Mouse (Mus musculus) cerebellum, adult 11-12 months (tissue): ENCODE measurements around the gene Crybb2.

ENCODE experiments used
- DNase-seq: peaks from one replicate; pipeline ENCODE4 v3.0.0; 2022

Crybb2 gene

DNA sequence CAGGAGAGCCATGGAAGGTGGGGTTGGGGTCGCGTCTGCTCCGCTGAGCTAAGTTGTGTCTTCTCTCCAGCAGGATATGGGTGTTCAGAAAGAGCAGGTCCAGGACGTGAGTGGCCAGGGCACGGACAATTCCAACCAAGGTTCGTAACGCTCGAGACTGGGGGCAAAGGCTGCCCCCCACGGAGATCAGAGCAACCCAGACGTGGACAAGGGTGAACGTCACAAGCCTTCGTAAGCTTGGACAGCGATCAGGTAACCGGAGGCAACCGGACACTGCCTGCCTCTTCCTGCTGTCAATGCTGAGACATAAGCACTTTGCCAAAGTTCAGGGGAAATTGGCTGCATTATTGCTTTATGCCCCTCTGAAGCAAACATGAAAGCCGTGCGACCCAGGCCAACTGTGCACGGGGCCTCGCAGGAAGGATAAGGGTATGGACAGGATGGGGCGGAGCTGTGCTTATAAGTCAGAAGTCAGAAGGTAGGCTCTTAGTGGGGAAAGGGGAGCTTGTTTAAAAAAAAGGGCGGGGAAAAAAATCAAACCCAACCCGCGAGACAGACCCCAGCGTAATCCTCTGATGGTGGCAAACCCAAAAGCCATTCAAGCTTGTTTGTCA is 20.3 kb upstream of the Crybb2 start:
- no peak for DNase-seq

DNA sequence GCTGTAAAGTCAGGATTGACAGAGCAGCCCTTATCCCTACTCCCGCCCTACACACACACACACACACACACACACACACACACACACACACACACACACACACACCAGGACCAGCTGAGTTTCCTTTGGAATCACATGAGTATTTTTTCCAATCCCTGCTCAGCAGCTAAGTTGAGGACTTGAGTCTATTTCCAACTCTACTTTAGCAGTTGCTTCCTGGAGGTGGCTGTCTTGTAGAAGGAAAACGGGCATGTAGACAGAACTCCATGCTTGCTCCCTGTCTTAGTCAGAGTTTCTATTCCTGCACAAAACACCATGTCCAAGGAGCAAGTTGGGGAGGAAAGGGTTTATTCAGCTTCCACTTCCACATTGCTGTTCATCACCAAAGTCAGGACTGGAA is 17.5 kb upstream of the Crybb2 start:
- DNase-seq, result no peak

DNA sequence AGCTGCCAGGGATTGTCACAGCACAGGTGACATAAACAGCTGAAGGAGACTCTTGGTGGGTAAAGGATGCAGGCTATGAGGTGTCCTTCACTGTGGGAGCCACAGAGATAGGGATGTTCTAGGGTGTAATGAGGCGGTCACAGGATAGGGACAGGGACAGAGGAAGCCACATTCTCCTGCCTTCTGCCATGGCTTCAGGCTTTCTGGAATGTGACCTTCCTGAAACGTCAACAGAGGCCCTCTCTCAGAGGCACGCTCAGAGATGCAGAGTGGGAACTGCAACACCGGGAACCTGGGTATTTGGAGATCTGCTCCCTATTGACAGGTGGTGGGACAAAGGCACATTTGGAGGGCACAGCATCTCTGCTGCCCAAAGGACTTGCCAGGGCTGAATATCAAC is 17.1 kb upstream of the Crybb2 start:
- DNase-seq, result no peak

DNA sequence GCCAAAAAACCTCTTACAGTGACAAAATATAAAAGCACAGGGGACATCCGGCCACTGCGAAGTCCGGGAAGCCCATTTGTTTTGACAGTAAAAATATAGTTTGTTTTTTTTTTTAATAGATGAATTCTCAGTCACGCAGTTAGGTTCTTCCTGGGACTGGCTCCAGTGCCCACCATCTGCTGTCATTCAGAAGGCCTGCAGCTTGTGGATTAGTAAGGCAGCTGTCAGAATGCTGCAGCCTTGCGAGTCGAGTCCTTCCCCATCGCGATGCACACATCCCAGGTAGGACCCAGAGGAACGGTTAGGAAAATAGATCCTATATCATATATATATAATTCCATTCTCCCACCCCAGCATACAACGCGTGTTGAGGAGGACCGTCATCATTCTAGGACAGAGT is 16.5 kb upstream of the Crybb2 start:
- DNase-seq, result peak; percentile 62

DNA sequence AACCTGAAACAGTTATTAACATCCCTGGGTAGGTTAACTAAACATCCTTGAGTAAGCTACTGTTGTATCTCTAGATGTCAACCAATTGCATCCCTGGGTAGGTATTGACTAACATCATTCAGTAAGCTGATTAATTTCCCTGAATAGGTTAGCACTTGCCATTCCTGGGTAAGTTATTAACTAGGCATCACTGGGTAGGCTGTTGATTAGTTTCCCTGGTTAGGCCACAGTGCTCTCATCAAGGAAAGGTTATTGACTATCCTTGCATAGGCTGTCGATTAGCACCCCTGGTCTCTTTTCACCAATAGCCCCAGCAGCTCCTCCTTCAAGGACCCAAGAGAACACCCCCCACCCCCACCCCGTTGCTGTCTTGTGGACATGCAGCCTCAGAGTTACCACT is 16.0 kb upstream of the Crybb2 start:
- DNase-seq, result no peak

DNA sequence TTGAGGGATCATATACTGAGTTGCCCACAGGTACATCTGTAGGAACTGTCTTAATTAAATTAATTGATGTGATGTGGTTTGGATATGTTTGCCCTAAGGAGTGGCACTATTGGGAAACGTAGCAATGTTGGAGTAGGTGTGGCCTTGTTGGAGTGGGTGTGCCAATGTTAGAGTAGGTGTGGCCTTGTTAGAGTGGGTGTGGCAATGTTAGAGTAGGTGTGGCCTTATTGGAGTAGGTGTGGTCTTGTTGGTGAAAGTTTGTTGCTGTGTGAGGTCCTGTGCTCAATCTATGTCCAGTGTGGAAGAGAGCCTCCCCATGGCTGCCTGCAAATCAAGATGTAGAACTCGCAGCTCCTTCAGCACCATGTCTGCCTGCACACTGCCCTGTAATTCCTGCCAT is 14.4 kb upstream of the Crybb2 start:
- no peak for DNase-seq

DNA sequence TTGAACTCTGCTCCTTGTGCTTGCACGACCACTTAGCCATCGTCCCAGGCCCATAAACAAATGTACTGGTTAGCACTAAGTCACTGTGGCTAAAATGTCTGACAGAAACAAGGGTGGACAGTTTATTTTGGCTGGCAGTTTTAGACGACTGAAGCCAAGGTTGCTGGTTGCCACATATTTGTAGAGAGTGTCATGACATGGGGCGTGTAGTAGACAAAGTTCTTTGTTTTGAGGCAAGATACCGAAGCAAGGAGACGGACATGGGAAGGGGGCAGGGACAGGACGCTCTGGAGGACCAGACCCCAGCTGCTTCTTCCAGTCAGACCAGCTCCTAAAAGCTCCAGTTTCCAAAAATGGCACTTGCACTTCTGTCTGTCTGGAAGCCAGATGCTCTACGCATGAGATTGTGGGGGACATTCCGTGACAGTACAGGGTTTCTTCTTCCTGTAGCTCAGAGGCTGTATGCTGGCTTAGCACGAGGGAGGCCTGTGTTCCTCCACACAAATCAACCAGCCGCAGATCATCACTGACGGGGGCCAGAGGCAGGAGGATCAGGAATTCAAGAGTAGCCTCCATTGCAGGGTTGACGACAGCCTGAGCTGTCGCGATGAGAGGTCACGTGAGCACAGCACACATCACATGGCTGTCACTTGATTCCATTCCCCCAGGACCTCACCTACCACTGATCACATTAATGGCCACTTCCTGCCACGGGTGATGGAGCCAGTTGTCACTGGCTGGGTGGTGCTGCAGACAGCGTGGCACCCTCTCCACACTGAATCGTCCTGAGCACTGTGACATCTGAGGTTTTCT is 12.6 kb upstream of the Crybb2 start:
- DNase-seq, result no peak

DNA sequence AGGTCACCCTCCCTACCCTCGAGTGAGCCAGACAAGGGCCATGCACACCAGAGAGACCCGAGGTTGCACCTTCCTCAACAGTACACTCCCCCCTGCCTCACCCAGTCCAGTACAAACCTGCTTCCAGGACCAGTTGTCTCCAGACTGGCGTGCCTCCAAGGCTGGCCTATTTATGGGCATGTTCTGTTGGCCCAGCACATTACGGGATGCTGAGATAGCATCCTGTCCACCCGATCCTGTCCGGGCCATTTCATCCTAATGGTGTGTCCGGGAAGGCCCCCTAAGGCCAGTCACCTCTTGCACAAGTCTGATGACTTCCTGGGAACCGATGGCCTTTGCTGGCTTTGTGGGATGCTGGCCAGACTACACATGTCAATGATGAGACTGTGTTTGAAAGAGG is 11.5 kb upstream of the Crybb2 start, which contains the start of gene Crybb3:
TSS of gene Crybb3 (minus strand) at position 146 of the 400 bp plus-strand sequence.
- DNase-seq, result peak; percentile 91

DNA sequence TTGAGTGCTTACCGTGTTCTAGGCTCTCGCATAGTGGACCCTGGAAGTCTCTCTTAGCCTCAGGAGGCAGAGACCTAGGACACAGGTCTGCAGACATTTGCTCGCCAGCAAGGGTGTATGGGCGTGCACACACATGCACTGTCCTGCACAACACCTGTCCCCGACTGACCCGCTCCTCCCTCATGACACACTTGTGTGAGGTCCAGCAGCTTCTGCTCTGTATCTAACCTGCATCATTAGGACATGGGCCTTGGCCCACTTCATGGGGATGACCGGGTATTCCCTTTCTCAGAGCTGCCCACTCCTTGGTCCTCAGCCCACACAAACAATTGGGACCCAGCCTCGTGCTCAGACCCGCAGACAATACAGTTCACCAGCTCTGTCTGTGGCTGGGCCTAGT is 11.1 kb upstream of the Crybb2 start:
- DNase-seq, result no peak

DNA sequence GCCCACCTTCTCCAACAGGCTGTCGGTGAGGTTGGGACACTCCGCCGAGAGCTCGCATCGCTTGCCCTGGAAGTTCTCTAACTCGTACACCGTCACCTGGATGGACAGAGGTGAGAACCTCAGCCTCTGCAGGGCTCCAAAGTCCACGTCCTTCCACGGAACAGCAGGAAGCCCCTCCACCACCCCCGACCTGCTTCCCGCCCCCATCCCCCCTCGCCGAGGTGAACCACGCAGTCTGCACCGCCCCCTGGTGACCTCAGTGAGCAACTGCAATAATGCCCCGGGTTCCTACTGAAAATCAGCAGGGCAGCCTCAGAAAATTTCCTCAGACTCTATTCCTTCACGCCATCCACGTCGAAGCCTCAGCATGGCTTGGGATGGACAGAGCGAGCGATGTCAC is 9.9 kb upstream of the Crybb2 start:
- peak; percentile 29 for DNase-seq

DNA sequence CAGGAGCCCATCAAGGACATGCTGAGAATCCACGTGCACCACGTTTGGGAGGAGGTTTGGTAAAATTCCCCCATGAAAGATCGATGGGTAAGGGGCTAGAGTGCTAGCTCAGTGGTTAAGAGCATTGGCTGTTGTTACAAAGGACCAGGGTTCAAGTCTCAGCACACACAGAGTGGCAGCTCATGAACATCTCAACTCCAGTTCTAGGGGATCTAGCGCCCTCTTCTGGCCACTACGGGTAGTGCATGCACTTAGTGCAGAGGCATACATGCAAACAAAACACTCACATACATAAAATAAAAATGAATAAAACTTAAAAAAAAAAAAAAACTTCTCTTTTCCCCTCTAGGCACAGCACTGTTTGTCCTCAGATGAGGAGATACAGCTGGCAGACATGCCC is 8.8 kb upstream of the Crybb2 start:
- no peak for DNase-seq

DNA sequence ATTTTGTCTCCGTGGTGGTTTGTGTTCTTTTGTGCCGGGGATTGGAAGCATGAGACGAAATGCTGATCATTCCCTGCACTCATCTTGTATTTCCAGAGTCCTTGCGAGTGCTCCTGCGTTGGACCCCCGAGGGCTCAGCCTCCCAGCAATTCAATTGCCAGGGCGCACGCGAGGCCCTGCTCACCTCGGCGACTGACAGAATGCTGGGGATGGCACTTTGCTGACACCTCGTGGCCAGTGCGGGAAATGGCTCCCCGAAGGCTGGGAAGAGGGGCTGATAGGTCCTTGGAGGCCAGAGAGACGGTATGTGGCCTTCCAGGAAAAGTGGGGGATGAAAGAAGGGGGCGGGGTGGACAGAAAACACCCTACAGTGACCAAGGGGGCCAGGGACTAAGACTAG is 15.6 kb downstream of the Crybb2 start:
- DNase-seq, result peak; percentile 76

DNA sequence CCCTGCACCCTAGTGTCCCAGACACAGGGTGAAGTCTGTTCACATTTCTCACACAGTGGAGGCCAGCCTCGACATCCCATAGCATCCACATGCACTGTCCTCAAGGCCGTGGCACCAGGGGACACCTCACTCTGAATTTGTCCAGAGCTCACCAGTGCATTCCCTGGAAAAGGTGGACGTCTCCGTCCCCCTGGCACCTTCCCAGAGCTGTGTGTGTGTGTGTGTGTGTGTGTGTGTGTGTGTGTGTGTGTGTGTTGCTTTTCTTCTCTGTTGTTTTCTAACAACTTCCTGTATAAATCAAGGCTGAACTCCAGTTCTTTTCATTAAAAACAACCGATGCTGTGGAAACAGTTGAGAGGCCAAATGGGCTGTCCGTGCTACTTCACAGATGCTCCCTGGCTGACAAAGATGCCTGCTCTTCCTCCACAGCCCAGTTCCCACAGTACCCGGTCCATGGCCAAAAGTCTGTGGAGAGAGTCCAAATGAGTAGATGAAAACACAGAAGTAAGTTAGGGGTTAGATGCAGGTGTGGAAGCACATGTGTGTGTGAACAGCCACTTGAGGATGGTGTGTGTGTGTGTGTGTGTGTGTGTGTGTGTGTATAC is 19.2 kb downstream of the Crybb2 start:
- DNase-seq, result no peak

DNA sequence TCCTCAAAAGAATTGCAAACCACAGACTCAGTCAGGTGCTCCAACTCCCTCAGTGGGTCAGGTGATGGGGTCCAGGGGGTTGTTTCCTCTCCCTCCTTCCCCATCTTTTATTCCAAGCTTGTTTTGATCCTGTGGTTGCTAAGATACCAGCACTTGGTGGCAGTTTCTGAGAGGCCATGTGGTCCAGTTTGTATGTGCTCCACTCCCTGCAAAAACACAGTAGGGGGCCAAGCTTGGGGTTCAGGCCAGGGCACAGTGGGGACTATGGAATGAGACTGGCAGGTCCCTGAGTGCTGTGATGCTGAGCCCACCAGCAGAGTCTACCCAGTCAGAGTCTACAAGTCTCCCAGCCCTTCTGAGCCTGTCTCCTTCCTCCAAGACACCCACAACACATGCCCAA is 20.0 kb downstream of the Crybb2 start:
- no peak for DNase-seq

DNA sequence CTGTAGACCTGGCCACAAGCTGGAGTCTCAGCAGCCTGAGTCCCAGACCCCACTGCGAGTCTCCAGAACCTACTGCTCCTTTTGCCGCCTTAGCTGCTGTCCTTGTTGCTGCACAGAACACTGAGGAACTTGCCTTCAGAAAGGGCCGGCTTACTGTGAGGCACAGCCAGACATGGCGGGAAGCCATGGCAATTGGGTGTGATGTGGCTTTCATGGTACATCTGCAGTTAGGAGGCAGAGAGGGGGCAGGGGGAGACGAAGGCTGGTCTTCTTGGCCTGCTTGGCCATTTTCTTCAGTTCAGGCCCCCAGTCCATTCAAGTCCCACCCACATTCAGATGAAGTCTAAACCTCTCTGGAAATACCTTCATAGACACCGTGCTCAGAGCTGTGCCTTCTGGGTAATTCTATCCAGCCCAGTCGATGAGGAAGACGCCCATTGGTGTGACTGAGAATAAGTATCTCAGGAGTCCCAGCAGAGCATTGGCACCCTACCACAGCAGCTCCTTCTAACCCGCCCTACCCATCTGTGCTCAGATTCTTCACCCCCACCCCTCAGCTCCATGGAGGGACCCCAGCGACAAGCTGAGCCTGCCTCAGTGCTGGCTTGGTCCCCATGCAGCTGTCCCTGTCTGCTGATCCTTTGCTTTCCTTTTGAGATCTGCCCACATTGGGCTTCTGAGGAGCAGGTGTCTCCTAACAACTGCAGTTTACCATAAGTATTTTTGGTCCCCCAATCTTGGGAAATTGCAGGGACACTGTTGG is 24.2 kb downstream of the Crybb2 start:
- peak; percentile 48 for DNase-seq

DNA sequence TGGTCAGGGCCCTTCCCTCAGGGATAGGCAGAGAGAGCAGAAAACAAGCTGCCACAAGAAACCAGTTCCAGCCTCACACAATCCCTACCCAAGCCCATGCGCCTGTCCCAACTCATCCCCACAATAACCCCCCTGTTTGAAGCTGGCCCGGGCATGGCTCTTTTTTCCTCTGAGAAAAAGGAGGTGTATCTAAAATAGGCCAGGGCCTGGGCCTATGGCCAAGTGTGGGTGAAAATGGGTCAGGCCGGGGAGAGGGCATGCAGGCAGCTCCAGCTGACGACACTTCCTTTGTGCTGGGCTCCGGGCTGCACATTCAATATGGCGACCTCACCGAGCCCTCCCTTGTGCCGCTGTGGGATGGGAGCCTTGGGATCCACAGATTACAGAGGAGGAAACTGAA is 26.4 kb downstream of the Crybb2 start:
- peak; percentile 96 for DNase-seq

DNA sequence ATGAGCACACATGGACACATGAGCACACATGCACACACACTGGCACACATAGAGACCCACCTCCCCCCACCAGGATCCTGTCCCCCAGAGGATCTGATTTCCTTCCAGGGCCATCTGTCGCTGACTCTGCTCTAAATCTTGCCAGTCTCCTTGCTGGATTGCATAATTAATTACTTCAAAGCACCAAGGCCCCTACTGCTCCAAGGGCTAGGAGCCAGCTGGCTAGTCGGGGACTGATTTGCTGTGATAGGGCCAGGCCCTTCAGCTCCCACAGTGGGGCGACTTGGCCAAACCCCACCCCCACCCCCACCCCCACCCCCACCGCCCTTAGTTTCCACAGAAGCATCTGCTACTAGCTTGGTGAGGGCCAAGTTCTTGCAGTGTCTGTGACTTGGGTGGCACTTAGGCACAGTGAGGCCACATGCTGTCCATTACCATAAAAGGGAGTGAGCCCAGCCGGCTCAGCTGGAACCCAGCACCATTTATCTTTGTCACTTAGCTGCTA is 28.3 kb downstream of the Crybb2 start:
- peak; percentile 98 for DNase-seq

DNA sequence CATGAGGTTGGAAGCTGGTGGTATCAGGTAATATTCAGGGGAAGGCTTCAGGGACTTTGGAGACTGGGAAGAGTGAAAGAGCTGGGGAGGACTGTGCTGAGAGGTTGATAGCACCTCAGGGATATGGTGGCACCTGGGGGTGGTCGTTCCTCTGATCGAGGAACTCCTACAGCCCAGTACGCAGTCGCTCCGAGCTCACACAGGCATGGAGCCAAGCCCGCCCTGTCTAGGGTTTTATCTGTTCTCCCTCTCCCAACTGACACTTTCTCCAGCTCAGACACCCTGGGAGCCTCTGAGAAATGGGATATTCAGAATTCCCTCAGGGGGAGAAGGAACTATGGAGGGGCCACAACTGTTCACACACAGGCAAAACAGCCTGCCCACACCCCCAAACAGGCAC is 29.1 kb downstream of the Crybb2 start:
- peak; percentile 66 for DNase-seq

DNA sequence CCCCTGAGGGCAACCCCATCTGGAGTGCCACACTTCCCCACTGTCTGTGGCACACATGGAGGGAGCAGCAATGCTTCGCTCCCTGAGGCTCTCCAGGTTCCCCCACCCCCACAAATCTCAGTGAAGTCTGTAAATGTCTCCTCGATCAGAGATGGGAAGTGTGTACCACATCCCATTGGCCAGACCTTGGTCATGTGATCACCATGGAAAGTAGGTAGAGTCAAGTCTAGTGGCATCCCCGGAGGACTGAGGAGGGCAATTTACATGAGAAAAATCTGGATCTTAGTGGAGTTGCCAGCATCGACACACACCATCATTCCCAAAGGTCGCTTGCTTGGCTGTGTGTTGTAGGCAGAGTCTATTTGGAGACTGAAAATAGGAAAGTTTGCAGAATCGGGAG is 31.3 kb downstream of the Crybb2 start:
- no peak for DNase-seq

DNA sequence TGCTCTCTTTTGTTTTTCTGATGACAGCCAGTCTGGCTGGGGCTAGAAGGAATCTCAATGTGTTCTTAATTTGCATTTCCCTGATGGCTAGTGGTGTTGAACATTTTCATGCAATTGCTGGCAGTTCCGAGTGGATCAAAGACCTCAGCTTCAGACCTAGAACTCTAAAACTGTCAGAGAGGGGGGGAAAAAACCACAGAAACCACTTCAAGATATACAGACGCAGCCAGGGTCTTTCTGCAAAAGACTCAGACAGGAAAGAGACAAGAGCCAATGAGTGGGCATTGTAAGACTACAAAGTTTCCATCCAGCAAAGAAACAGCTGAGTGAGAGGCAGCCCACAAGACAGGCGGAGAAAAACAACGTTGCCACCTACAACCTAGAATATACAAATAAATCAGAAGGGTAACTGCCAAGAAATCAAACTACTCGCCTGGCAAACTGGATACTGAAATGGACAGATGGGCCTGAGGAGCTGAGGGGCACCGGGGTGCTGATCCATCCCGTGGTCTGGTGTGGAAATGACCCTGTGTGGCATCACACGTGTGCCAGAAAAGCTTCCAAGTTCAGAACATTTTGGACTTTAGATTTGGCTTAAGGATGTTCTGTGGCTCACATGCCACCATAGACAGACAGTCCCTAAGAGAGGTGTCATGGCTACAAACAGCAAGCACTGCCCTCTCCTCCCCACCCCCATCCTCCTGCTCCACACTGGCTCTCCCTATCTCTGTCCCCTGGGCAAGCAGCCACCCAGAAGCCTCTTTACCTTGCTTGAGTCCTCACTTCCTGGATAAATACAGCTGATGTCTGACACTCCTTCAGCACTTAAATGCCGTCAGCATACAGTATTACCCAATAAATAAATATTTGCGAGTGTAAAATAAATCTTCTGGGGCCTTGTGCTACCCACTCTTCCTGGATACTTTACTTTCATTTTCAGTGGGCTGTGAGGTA is 34.5 kb downstream of the Crybb2 start:
- no peak for DNase-seq

DNA sequence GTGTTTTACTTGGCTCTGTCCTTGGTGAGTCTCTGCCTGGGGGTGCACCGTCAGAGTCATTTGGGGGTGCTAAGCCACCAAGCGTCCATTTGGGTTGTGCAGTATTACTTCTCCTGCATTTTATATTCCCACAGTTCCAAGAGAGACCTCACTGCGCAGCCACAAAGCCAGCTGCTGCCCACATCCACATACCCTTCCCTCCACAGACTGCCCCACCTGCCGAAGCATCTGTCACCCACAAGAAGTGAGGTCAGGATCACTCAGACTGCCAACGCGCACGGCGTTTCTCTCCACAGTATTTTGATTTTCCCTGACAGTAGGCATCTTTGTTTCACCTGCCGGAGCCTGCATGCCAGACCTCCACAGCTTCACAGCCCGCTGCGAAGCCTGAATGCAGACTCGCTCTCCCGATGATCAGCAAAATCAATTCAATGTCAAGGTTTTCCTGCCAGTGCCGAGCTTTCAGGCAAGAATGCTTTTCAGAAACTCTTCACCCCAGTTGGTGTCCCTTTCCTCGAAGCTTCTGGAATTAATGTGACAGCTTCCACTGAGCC is 38.6 kb downstream of the Crybb2 start:
- no peak for DNase-seq

DNA sequence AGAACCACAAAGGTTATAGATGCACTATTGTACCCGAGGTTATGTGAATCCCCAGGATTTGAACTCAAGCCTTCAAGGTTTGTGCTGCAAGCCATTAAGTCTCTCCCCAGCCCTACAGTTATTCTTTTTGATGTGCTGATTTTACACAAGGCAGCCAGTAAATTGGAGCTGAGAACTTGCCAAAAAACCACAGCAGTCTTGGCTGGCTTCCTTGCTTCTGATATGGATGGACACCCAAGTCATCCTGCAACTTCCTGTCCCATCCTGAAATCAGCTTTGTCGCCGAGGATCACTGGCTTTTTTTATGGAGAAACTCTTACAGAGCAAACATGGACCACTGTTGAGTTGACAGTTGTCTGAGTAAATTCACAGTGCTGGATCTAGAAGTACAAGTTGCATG is 39.8 kb downstream of the Crybb2 start:
- no peak for DNase-seq
